Mouse (Mus musculus) R1 (cell line): ENCODE measurements around the gene Tbx1.

Source experiments
- DNase-seq: peaks from one replicate; pipeline ENCODE4 v3.0.0-alpha.2; 2018; ENCODE audit warnings: low read depth, low spot score

Tbx1 gene

DNA sequence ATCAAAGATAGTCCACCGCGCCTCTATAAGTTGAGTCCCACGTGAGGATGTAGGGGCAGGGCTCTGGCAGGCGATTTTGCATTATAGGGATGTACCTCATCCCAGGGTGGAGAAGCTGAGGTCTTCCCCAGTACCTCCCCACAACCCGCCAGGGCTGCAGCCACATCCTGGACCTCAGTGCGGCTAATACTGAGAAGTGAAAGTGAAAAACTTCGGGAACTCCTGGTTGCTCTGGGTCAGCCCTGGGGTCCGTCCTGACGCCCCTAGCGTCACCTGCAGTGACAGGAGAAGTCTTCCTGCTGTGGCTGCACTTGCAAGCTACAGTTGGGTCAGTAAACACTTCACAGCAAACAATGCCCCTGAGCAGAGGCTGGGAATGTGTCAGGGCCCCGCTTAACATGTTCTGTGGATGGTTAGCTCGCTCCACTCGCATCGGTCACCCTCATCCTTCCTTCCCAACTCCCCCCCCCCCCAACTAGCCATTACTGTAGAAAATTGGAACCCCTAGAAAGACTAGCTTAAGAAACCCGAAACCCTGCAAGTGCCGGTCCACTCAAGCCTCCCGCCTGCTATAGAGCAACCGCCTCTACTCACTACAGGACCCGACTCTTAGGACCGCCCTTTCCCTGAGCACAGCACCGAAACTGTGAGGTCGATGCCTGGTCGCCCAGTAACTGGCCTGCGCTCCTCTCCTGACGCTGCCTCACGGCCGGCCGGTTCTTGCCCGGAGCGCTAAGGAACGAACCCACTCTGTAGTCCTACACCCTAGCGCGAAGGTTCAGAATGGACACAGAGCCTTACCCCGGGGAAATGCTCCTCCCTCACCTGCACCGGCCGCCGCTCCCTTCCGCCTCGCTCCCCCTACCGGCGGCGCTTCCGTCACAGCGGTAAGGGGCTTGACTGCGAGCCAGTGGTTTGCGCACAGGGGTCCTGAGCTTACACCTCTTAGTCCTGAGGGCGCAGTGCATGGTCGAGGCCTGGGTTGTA is at the start of gene Tbx1:
Tbx1 (minus strand) TSS at position 868 of the 987 bp plus-strand sequence.
- DNase-seq, result peak; percentile 58

DNA sequence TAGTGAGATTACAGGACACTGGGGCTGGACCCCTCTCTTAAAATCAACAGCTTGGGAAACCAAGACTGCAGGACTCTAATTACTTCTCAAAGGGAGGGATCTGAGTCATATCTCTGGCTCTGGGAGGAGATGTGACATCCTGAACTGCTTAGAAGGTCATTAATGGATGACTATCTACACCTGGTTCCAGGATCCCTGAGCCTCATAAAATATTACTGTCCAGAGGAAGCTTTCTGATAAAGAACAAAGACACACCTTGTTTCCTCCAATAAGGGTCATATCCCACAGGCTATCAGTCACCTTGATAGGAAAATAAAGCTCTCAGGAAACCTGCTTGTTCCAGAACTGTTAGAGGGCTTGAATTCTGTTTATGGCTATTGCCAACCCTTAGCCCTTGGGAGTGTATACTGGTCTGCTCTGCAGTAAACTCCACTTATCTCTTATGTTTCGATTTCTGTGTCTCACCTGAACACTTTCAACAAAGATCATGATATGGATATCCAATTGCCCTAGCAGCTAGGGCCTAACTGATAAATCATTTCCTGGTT is 49.0 kb upstream of the Tbx1 start:
- DNase-seq, result no peak

DNA sequence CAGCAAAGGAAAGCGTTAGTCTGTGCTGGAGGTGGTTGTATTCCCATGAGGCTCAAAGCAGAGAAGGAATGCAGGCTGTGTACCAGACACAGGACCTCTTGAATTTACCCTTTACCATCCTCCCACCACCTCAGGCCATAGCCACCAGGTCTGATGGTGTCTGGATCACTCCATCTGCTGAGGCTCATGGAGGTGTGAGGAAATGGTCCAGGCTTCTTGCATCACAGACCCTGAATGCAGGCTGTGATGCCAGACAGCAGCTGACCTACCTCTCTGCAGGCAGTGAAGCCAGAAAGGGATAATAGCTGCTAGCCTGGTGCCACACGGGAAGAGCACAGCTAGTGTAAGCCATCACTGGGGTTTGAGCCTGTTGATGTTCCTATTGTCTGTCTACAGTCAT is 47.9 kb upstream of the Tbx1 start:
- DNase-seq, result no peak

DNA sequence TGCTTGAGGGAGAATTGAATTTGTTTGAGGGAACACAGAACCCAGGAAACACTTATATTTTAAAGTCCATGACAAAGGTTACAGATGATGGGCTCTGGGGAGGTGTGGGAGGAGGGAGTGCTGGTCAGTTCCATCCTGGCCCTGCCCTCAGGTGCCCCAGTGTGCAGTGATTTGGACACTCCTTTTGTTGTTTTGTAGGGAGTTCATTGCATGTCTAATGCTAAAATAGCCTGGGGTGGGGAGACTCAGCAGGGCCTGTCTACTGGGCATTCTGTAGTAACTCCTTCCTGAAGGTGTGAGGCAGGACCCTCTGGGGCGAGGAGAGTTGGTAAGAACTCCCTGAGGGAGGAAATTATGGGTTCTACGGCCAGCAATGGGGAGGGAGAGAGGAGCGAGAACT is 46.3 kb upstream of the Tbx1 start:
- DNase-seq, result no peak

DNA sequence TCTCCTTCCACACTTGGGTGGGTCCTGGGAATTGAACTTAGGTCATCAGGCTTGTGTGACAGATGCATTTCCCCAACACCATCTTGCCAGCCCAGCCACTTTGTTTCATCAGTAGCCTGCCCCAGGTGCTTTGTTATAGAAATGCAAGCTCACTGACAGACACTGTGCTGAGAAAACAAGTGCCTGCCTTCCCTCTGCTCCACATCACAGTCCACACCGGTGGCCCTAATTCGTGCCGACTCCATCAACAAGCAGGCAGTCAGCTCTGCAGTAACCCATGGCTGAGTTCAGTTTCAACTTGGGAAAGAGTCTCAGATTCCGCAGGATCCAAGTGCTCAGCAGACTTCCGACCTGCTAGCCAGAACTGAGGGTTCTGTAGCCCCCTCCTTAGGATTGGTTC is 45.9 kb upstream of the Tbx1 start:
- no peak for DNase-seq

DNA sequence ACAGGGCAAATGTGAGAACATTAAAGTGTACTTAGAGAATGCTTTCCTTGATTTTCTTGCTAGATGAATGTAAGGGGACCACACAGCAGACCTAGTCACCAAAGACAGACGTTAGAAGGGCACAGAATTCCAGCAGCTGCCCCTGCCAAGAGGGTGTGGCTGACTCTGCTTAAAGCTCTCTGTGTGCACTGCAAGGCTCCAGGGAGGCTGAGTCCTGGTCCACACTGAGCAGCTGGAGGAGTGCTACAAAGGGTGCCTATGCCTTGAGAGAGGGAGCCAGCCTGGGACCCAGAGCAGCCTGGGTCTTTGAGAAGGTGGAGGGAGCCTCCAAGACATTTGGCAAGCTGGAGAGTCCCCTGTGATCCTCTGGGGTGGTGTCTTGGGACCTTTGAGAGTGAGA is 42.9 kb upstream of the Tbx1 start:
- no peak for DNase-seq

DNA sequence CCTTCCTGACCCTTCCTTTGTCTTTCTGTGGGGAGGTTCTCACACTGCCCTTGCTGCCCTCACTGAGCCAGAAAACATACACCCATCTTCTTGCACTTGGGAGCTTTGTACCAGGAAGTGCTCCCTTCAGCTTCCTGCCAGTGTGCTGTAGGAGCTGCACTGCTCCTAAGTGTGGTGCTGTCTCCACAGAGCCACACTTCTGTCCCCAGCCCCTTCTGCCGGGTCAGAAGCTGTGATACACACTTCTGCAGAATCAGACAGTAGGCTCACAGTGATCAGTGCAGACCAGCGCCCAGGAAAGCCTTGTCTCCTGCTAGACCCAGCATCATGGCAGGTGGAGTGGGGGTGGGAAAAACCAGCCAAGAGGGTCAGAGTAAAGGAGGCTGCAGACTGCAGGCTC is 42.3 kb upstream of the Tbx1 start:
- no peak for DNase-seq

DNA sequence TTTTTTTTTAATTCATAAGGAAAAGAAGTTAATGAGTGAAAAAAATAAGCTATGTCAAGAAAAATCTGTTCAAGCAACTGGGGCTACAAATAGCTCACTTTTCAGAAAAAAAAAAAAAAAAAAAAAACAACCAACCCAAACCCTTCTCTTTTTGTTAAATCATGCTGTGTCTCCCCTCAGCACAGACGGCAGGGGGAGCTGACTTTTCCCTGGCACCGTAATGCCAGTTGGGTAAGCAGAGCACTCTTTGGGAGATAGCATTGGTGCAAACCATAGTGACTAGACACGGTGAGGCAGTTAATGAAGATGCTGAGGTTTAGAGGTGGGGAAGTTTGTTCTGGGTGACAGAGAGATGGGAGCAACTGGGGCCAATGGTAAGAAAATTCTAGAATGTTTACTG is 41.6 kb upstream of the Tbx1 start:
- DNase-seq, result no peak

DNA sequence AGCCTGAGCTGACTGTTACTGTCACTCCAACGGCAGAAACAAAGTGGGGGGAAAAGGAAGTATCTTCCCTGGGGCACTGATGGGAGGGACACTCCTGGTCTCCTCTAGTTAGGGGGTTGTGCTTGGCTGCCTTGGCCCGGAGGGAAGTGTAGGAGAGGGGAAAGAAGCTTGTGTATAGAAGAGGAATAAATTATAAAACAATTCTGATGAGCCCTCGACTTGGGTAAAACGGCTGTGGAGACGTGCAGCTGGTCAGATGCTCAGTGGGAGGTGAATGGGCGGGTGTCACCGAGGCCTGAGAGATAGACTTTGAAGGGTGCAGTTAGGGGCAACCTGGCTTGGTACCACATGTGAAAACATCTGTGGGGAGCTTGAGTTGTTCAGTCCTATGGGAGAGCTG is 40.7 kb upstream of the Tbx1 start:
- DNase-seq, result no peak

DNA sequence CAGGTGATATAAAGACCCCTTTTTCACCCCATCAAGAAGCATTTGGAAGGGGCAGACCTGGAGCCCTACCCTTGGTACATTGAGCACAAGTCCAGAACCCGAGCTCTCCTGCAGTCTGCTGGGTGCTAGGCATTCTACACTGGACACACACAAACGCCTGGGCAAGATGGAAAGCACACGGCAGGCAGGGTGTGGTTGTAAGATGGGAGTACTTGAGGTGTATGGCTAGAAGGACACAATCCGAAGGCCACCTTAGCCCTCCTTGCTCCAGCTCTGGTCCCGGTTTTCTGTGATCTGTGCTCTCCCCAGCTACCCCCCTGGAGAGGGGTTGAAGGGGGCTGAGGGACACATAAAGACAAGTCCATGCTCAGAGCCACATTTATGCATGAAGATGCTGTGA is 39.8 kb upstream of the Tbx1 start:
- no peak for DNase-seq

DNA sequence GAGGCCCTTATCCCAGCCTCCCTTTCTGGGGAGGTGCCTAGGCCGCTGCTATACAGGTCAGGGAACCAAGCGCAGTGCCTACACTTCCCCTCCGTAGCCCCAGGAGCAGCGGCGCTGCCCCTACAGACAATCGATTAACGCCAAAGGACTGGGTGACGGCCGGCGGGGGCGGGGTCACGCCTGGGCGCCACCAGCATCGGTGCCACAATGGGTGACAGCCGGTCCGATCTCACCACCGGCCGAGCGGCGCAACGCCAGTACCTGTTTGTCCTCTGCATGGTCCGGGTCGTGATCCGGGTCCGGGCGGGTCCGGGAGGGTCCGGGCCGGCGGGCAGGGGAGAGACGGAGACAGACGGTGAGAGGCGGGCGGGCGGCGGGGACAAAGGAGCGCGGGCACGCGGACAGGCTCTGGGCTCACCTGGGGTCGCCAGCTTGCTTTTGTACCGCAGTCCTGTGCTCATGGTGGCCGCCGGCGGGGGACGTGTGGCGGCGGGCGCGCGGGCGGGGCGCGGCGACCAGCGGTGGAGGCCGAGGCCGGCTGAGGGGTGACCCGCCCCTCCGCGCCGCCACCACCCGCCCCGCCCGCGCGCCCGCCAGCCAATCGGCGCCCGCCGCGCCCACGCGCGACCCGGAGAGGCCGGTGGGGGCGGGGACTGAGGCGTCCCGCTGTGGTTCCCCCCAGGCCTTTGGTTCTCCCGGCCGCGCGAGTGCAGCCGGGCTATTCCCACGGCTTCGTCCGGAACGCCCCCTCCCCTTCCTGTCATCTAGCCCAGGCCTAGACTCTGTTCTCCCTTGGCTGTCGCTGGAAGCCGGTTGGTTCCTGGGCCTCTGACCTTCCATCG is 39.1 kb upstream of the Tbx1 start, which contains the start of gene Sept5:
Sept5 (minus strand) TSS at position 565 of the 842 bp plus-strand sequence.
- DNase-seq, result peak; percentile 27

DNA sequence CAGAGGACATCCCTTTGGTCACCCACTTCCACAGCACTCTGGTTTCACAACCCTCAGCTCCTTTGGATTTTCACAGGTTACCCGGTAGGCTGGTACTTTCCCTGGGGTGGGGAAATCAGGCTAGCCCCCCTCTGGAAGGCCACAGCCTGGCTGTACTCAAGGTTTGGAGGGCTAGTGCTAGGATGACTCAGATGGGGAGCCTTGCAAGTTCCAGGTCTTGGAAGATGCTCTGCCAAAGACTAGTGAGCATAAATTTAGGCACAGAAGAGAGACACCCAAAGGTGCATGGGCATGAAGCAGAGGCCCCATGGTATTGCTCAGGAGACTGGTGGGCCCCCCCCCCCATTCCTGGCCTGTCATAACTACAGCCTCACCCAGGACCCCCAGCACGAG is 38.5 kb upstream of the Tbx1 start:
- DNase-seq, result no peak

DNA sequence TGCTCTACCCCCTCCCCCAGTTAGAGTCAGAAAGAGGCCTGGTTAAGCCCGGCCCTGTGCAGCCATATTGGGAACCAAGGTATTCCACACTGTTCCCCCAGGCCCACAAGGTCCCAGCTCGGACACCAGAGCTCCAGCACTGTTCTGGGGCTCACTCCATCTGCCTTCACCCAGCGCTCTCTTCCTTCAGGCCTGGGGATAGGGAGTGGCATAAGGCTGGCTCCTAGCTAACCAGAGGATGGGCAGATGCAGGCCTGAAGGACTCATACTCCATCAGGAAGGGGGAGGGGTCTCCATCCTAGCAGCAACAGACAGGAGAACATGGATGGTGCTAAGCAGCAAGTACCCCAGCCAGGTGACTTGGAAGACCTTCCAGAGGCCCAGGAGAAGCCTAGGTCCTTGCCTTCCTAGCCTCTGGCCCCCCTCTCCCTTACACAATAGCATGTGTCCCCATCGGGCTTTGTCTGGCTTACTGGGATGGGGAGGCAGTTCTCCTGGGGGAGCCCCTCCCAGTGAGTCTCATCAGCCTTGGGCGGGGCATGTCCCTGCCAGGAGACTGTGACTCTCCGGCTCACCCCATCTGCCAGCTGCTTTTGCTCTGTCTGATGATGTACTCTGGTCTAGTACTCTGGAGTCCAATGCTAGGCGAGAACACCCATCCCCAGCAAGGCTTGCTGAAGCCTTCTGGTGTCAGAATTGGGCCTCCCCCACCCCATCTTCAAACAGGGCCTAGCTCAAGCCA is 37.9 kb upstream of the Tbx1 start:
- no peak for DNase-seq

DNA sequence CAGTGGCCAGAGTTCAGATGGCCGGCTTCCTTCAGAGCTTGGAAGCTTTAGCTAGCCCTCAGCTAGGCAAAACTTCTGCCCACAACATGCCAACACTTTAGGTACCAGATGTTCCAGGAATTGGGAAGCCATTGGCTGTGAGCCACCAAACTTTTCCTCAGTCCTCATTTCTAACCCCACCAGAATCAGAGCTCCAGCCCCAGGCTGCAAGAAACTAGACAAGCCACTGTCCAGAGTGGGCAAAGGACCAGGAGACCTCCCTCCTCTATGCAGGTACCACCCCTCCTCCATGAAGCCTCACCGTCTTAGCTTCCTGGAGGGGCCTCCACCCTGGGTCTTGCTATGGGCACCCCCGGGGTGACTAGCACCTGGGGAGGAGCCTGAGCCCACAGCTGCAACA is 36.7 kb upstream of the Tbx1 start:
- no peak for DNase-seq

DNA sequence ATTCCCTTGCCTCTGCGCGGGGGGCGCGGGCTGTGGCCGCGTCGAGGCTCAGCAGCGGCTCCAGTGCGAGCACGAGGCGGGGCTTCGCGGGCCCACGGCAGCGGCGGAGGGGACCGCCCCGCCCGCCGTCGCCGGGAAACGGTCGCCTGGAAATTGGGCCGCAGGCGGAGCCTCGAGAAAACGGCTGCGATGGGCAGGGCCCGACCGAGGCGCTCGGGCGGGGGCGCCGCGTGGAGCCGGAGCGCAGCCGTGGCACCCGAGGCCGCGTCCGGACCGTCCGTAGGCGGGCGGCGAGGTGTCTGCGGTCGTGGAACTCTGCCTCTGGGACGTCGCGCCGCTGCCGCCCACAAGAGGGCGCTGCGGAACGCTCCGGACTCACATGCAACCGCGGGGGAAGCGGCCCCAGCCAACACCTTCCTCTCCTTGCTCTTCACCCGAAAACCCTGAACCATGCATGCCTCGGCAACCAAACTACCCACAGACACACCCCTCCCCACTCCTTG is 36.0 kb upstream of the Tbx1 start, which contains the start of gene Gm49601:
Gm49601 (minus strand) TSS at position 52 of the 503 bp plus-strand sequence.
- DNase-seq, result peak; percentile 81

DNA sequence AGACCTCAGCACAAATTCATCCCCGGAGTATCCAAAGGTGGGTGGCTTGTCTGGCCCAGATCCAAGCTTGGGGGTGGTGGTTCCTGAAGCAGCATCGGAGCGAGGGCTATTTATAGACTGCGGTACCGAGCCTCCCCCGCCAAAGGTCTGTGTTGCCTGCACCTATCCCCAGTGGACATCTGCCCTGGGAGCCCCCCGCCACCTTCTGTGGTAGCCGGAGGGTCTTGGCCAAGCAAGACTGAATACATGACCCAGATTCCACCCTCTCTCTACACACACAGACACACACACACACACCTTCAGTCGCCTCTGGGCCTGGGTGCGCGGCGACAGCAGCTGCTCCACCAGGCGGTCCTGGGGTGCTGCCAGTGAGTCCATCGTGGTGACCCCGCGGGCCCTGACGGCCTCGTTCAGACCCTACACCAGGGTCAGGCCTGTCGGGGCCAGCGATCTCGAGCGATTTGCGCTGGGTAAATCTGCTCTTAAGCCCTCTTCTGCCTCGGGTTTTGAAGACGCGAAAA is 35.4 kb upstream of the Tbx1 start:
- DNase-seq, result no peak

DNA sequence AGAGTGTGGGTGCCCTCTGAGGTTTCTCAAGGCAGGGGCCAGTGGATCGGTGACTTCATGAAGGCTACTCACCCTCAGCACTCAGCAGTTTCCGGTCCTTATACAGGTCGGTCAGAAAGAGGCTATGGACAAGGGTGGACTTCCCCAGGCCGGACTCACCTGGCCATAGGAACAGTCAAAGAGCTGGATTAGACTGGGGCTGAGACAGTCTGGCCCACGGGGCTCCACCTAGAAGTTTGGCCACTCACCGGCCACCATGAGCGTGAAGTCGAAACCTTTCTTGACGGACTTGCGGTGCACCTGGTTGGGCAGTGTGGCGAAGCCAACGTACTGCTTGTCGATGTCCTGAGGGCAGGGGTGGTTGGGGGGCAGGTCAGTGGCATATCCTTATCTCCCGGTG is 34.6 kb upstream of the Tbx1 start:
- no peak for DNase-seq

DNA sequence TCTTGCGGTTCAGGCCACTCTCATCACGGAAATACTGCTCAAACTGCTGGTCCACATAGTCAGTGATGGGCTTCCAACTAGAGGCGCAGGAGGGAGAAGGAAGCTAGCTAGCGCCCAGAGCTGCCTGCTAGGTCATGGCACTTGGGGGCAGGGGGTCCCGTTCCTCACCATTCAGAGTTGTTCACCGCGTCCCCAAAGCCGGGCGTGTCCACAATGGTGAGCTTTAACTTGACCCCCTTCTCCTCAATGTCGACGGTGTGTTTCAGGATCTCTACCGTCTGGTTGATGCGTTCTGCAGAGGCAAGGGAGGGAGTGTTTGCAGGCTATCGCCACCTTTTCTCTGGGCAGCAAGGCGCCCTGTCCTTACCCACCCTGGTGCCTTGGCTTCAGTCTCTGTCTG is 34.2 kb upstream of the Tbx1 start:
- DNase-seq, result no peak

DNA sequence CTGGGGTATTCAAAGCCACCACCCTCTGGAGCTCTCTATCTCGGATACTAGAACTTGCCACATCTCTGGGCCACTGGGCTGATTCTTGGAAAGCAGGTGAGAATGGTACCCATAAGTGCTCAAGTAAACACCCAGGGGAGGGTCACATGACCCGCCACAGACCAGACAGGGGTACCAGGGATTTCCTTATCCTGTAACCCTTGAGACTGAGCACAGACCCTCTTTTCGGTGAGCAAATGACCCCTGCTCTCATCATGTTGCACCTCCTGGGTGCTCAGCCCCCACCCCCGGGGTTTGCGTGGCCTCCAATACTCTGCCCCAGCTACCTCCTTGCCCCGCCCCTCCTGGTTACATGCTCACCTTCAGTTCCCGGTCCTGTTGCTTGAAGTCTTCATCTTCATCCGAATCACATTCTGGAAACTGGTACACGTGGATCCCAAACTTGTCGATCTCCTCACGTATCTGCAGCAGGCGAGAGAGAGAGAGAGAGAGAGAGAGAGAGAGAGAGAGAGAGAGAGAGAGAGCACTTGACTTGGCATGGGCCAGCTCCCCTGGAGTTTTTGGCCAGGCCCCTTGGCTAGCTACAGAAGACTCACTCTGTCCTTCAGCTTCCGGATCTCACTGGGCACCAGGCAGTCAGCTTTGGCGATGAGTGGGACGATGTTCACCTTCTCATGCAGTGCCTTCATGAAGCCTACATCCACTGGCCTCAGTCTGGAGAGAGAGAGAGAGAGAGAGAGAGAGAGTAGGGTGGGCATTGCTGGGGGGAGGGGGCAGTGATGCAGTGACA is 33.5 kb upstream of the Tbx1 start:
- no peak for DNase-seq
